Mouse (Mus musculus) Patski (cell line): ENCODE results near the gene Olfr630. TPM values are rescaled to one million over a fixed set of nuclear protein-coding genes. Genes with fewer than 3 reads are reported as not detected.
"Not testable (repeated sequence)": the region's sequence is repeated elsewhere in the genome, so short reads cannot be mapped to it uniquely, and the experiment has no call there.

Experiments used
- ATAC-seq: fragments of 100-300 bp; one replicate; pipeline ENCODE4 v1.8.0; 2021
- CTCF ChIA-PET: fragments of 350-600 bp; sonication (Branson Sonifier 250); formaldehyde crosslinking; loops from one replicate; lab custom pipeline; 2022; ENCODE audit warnings: inconsistent platforms; lab: Charles Lee
- POLR2A ChIA-PET: fragments of 350-600 bp; sonication (Branson Sonifier 250); formaldehyde crosslinking; loops from one replicate; lab custom pipeline; 2022; ENCODE audit warnings: antibody characterized with exemption, inconsistent platforms; lab: Charles Lee
- DNase-seq: peaks from one replicate; pipeline ENCODE4 v3.0.0-alpha.2; 2011; ENCODE audit warnings: low read depth, low spot score
- H3K27me3 ChIP-seq: fragments of 371-371 bp; one replicate; pipeline ENCODE4 v1.5.1; 2021
- CTCF ChIP-seq: fragments of 100-300 bp; IDR thresholded peaks from one replicate; pipeline ENCODE4 v1.5.1; 2021
- in situ Hi-C: fragments of 300-500 bp; cut with MboI; formaldehyde crosslinking; loops from 3 replicates; pipeline ENCODE4 v1.11.1; 2018; ENCODE audit warnings: low pct_unique_long_range_greater_than_20kb, mixed read lengths
- polyA plus RNA-seq: library from polyadenylated mRNA; unstranded; gene quantifications from one replicate; pipeline ENCODE4 v1.2.3, GENCODE M21; 2021

Olfr630 gene
- polyA plus RNA-seq, result not detected

DNA sequence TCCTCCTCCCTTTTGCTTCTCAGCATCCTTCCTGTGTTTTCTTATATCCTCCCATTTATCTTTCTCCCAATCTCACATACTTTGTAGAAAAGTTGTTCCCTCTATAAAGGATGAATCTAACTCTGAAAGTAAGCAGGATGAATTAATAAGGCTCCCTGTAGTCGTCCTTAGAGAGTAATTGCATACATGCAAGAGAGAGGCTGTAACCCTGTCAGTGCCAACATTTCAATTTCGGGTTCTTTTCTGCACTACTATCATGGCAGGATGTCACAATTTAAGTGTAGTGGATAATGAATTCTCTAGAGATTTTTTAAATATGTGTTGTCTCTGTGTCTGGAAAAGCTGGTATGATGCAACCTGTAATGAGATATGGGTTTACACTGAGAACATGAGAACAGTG is at the start of gene Olfr630:
TSS of gene Olfr630 (minus strand) at position 101 of the 400 bp plus-strand sequence.
- CTCF ChIA-PET, result no interaction called here
- DNase-seq (no peak), ATAC-seq (no peak)
- in situ Hi-C loops, result no loop called here
- H3K27me3 ChIP-seq, result no peaks in the 10 kb centered on the region
- POLR2A ChIA-PET, result no interaction called here
- no peak for TF ChIP-seq CTCF

DNA sequence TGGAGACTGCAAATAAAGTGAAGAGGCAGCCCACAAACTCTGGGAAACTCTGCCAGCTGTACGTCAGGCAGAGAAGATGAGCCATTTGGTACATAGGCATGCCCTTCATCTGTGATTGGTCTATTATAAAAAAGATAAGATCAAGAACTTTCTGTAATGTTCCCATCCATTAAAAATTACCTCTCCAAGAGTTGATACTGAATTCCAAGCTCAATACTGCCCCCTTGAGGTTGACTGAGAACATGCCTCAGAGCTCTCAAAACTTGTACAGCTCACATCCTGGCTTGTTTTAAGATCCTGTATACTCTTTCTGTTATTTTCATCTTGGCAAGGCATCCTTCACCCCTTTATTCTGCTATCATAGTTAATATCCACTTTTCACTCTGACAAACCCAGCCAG is 49.7 kb upstream of the Olfr630 start:
- no peaks in the 10 kb centered on the region for H3K27me3 ChIP-seq
- no peak for DNase-seq
- in situ Hi-C loops, result no loop called here
- ChIA-PET POLR2A (no interaction called here), CTCF (no interaction called here)
- ATAC-seq, result no peak
- peak; percentile 39 for TF ChIP-seq CTCF

DNA sequence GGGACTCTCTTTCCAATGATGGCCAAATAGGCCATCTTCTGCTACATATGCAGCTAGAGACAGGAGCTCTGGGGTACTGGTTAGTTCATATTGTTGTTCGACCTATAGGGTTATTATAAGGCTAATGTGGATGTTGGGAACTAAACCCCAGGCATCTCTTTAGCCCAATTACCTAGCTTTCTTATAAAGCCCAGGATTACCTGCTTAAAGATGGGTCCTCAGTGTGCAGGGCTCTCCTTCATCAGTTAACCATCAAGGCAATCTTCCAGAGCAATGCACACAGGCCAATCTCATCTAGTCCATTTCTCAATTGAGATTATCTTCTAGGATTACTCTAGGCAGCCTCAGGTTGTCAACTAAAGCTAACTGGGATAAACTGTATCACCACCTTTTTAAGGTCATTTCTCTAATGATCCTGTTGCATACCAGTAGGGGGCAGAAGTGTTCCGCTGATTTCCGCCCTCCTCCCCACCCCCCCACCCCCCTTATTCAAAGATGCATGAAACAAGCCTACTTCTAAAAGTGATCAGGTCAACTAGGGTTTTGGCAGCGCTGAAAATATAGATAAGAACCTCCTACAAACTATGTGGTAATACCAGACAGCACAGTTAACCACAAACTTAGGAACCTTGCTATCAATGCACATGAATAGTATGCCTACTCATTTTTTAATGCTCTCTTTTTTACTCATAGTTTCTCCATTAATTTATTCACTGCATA is 35.7 kb upstream of the Olfr630 start:
- no peak for DNase-seq
- ChIA-PET CTCF (no interaction called here), POLR2A (no interaction called here)
- ATAC-seq, result no peak
- in situ Hi-C loops, result no loop called here
- TF ChIP-seq CTCF, result no peak
- no peaks in the 10 kb centered on the region for H3K27me3 ChIP-seq

DNA sequence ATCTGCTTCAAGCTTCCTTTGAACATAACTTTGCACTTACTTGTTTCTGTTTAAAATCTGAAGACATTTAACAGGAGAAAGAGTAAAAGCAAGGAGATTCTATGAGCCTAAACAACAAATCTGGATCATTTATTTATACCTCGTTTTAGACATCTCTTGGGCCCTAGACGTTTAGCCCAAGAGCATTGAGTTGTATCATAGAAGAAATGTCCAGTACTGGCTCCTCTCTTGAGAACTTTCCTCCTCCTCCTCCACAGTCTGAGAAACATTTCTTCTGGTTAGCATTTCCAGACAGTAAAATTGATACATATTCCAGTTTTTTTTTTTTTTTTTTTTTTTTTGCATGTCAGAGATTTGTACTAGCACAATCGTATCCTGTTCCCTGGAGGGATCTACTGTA is 34.6 kb upstream of the Olfr630 start, which contains the start of gene Olfr67:
TSS of gene Olfr67 (minus strand) at position 101 of the 400 bp plus-strand sequence.
- ChIA-PET POLR2A (no interaction called here), CTCF (no interaction called here)
- no peak for DNase-seq
- in situ Hi-C loops, result no loop called here
- TF ChIP-seq CTCF, result no peak
- no peak for ATAC-seq
- H3K27me3 ChIP-seq, result no peaks in the 10 kb centered on the region

DNA sequence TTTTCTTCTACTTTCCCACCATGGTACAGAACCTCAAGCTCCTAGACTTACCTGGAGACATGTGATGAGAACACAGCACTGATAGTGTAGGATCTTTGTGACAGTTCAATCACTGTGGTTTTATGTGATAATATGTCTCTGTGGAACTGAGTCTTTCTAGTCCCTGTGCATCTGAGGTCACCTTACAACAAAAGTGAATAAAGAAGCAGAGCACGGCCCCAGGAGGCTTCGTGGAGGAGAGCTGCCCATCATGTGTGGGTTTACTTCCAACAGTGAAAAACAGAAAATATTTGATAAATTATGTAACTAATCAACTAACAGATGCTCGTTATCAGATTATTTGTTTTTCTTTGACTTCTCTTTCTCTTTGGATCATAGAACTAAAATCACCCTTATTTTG is 22.5 kb upstream of the Olfr630 start, which contains the start of gene Olfr68:
TSS of gene Olfr68 (minus strand) at position 101 of the 400 bp plus-strand sequence.
- in situ Hi-C loops, result no loop called here
- TF ChIP-seq CTCF, result no peak
- H3K27me3 ChIP-seq, result no peaks in the 10 kb centered on the region
- POLR2A ChIA-PET, result no interaction called here
- no peak for ATAC-seq
- no peak for DNase-seq
- CTCF ChIA-PET, result no interaction called here

DNA sequence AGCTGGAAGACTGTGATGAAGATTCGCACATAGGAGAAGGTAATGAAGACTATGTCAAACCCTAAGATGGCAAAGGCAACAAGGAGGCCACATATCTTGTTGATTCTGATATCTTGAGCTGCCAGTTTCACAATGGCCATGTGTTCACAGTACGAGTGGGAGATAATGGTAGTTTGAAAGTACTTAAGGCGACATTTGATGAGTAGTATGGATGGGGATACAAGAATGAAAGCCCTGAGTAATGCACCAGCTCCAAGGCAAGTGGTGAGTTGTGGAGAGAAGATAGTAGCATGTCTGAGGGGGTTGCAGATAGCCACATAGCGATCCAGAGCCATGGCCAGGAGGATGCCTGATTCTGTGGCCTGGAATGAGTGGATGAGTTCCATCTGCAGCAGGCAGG is 20.5 kb upstream of the Olfr630 start:
- DNase-seq, H3K27me3 ChIP-seq, POLR2A ChIA-PET, in situ Hi-C loops, ATAC-seq, CTCF ChIA-PET: not testable (repeated sequence)

DNA sequence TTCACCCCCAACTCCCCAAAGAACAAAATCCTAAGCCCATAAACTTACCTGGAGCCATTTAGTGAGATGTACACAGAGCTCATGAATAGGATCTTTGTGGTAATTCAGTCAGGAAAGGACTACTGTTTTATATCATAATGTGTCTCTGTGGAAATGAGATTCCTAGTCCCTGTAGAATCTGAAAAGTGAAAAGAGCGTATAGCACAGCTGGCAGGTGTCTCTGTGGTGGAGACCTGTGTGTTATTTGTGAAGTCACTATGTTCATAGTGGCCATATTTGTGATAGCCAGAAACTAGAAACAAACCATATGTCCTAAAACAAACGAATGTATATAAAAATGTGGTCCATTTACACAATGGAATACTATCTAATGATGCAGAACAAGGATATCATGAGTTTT is 14.4 kb upstream of the Olfr630 start, which contains the start of gene Olfr69:
TSS of gene Olfr69 (minus strand) at position 101 of the 400 bp plus-strand sequence.
- TF ChIP-seq CTCF, result no peak
- in situ Hi-C loops, result no loop called here
- no peaks in the 10 kb centered on the region for H3K27me3 ChIP-seq
- DNase-seq, result no peak
- ATAC-seq, result no peak
- CTCF ChIA-PET, result no interaction called here
- POLR2A ChIA-PET, result no interaction called here

DNA sequence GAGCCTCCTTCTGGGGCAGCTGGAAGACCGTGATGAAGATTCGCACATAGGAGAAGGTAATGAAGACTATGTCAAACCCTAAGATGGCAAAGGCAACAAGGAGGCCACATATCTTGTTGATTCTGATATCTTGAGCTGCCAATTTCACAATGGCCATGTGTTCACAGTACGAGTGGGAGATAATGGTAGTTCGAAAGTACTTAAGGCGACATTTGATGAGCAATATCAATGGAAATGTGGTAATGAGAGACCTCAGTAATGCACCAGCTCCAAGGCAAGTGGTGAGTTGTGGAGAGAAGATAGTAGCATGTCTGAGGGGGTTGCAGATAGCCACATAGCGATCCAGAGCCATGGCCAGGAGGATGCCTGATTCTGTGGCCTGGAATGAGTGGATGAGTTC is 10.6 kb upstream of the Olfr630 start:
- POLR2A ChIA-PET, in situ Hi-C loops, CTCF ChIA-PET: not testable (repeated sequence)

DNA sequence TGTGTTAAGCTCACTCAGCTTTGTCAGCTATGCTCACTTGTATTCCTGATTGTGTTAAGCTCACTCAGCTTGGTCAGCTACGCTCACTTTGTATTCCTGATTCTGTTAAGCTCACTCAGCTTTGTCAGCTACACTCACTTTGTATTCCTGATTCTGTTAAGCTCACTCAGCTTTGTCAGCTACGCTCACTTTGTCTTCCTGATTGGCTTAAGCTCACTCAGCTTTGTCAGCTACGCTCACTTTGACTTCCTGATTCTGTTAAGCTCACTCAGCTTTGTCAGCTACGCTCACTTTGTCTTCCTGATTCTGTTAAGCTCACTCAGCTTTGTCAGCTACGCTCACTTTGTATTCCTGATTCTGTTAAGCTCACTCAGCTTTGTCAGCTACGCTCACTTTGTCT is 5.1 kb upstream of the Olfr630 start:
- ATAC-seq, CTCF ChIA-PET, POLR2A ChIA-PET, in situ Hi-C loops, H3K27me3 ChIP-seq, DNase-seq: not testable (repeated sequence)

More for the DNA sequence above, 10.6 kb upstream of the Olfr630 start:
- H3K27me3 ChIP-seq, ATAC-seq, DNase-seq: not testable (repeated sequence)

DNA sequence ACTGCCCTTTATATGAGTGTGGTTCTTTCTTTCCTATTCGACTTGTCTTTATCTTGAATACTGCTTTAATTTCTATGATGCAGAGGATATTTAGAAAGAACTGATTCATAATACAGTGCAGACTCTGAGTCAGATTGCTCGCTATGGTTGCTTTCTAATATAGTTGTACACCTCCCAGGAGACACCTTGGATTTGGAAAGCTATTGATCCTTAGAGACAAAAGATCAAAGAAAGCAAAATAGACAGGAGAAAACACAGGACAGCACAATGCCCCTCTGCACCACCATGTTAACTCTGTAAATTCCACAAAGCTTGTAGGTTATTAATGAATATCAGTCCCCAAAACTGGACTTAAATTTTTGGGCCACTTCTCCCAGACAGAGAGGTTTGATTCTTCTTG is 12.3 kb downstream of the Olfr630 start, which contains the start of gene Olfr629:
TSS of gene Olfr629 (minus strand) at position 101 of the 400 bp plus-strand sequence.
- POLR2A ChIA-PET, result no interaction called here
- CTCF ChIA-PET, result no interaction called here
- in situ Hi-C loops, result no loop called here
- no peak for ATAC-seq
- DNase-seq, result no peak
- H3K27me3 ChIP-seq, result no peaks in the 10 kb centered on the region
- TF ChIP-seq CTCF, result no peak

DNA sequence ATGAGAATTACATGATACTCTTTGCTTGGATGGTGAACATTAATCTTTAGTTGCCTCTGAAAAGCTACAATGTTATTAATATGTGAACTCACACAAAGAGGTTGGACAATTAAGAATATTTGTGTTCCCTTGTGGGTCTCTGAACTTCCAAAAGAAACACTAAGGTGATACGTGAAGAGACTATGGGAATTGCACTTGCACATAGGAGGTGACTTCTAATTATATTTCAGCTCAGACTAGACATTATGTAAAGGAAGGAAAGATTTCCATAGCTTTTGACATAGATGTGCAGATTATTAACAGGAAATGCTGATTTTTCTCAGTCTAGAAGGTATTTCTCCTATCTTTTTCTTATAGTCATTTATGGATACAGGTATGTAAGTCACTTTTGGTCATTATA is 27.1 kb downstream of the Olfr630 start, which contains the start of gene Olfr628:
TSS of gene Olfr628 (plus strand) at position 301 of the 400 bp plus-strand sequence.
- no peak for TF ChIP-seq CTCF
- ChIA-PET CTCF (no interaction called here), POLR2A (no interaction called here)
- in situ Hi-C loops, result no loop called here
- no peaks in the 10 kb centered on the region for H3K27me3 ChIP-seq
- DNase-seq (no peak), ATAC-seq (no peak)

DNA sequence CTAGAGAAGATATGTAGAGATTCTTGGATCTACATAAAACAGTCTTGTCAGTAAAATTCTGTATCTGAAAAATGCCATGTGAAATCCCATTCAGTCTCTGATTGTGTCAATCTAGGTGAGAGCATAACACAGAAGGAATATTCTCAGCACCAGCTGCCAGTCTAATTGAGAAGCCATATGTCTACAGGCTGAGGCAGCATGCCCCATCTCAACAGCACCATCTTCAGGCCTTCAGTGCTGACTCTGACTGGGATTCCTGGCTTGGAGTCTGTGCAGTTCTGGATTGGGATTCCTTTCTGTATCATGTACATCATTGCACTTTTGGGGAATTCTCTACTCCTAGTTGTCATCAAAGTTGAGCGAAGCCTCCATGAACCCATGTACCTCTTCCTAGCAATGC is 40.7 kb downstream of the Olfr630 start:
- POLR2A ChIA-PET, DNase-seq, CTCF ChIA-PET, H3K27me3 ChIP-seq, in situ Hi-C loops, ATAC-seq: not testable (repeated sequence)
